Comparison of ENCODE assay signal across 23 mouse cellular contexts in the genomic region with DNA sequence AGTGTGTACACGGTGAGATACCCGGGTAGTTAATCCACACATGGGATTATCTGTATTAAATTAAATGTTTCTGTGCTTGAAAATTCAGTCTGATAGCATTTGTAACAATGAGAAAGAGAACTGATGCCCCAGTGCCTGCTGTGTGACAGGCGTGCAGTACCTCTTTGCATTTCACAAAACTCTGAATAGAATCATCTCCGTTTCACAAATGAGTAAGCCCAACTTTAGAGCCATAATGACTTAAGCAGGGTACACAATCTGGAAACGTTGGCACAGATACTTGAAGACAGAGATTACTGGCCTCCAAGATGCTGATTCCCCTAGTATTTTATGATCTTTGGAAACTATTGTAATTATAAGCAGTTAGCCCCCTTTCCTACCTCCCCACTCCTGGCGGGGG. TPM values are rescaled to one million over a fixed set of nuclear protein-coding genes. Genes with fewer than 3 reads are reported as not detected.
DNase-seq lines count a peak whose midpoint lies in the region; ATAC-seq and TF ChIP-seq lines count a peak whose summit lies in the region.
"Had no signal": no experiment of that assay in that cellular context is flagged by ENCODE, and none has a peak within 500 bp of the region (broad histone marks: within the 10 kb centered on the region; RNA-seq: fewer than 3 reads in every experiment).

No protein-coding gene starts in this region.

- no peak overlapping the region for H3K9ac ChIP-seq in forebrain, embryonic 14.5 days (ENCODE audit: low read length)
- H3K9ac ChIP-seq in forebrain, embryonic 13.5 days, result no peak overlapping the region
- H3K9ac ChIP-seq in liver, adult 2 months (ENCODE audit: low read depth, low read length), result no peak overlapping the region
- H3K9ac ChIP-seq in liver, embryonic 12.5 days, result no peak overlapping the region
- H3K9ac ChIP-seq: embryonic facial prominence, embryonic 12.5 days; hindbrain, embryonic 13.5 days had no signal

- H3K4me2 ChIP-seq in forebrain, embryonic 14.5 days (ENCODE audit: low read length), result no peak overlapping the region
- no peak overlapping the region for H3K4me2 ChIP-seq in forebrain, embryonic 13.5 days
- H3K4me2 ChIP-seq in liver, embryonic 12.5 days, result no peak overlapping the region
- H3K4me2 ChIP-seq: embryonic facial prominence, embryonic 12.5 days; hindbrain, embryonic 13.5 days had no signal

- no peak for TF ChIP-seq POLR2A in liver, adult 2 months (IDR thresholded peaks at IDR 0.05; ENCODE audit: extremely low read depth, insufficient read depth, low read length)

- 73% methylated on average over 6 of the region's 6 CpGs for WGBS in forebrain, embryonic 14.5 days
- WGBS in forebrain, embryonic 13.5 days, result 68% methylated on average over 6 of the region's 6 CpGs
- 51% methylated on average over 6 of the region's 6 CpGs for WGBS in liver, adult 2 months
- WGBS in liver, embryonic 12.5 days (ENCODE audit: insufficient replicate concordance), result 76% methylated on average over 6 of the region's 6 CpGs

- no peaks in the 10 kb centered on the region for H3K9me3 ChIP-seq in forebrain, embryonic 14.5 days (replicated peaks; ENCODE audit: control insufficient read depth, low read length)
- H3K9me3 ChIP-seq in forebrain, embryonic 13.5 days (replicated peaks), result no peaks in the 10 kb centered on the region
- no peaks in the 10 kb centered on the region for H3K9me3 ChIP-seq in liver, embryonic 12.5 days (replicated peaks)
- H3K9me3 ChIP-seq: embryonic facial prominence, embryonic 12.5 days; G1E; hindbrain, embryonic 13.5 days had no signal

- H3K4me1 ChIP-seq in forebrain, embryonic 14.5 days (ENCODE audit: control insufficient read depth, insufficient read depth, low read length), result peaks cover 4% of the 10 kb centered on the region; the same call in 1 of the 2 replicates
- H3K4me1 ChIP-seq in forebrain, embryonic 13.5 days, result peaks cover 9% of the 10 kb centered on the region; the same call in 1 of the 2 replicates
- H3K4me1 ChIP-seq in liver, adult 2 months (ENCODE audit: control insufficient read depth, insufficient read depth, low read length), result peaks cover 18% of the 10 kb centered on the region
- H3K4me1 ChIP-seq in liver, embryonic 12.5 days, result peaks cover 8% of the 10 kb centered on the region

- no peak for DNase-seq in forebrain, embryonic 14.5 days (ENCODE audit: low spot score)
- no peak for DNase-seq in frontal cortex, adult 2 months (ENCODE audit: extremely low spot score in 1 of 2, low spot score in 1 of 2)
- DNase-seq in layer of hippocampus, adult 18-20 months (ENCODE audit: low spot score in 2 of 2), result peak; percentile 23 to 57
- no peak for DNase-seq in layer of hippocampus, postnatal 10 days (ENCODE audit: low spot score in 2 of 2)
- DNase-seq in liver, adult 2 months (ENCODE audit: extremely low read depth, low read depth, low spot score), result no peak
- DNase-seq: adrenal gland, postnatal 10 days; B cell, adult 2 months; cerebellum, adult 11-12 months; cerebellum, adult 9-10 months; cerebellum, postnatal 25 days; gastrocnemius, postnatal 14 days; heart, postnatal 10 days had no signal

- no peak overlapping the region for H3K4me3 ChIP-seq in forebrain, embryonic 14.5 days (ENCODE audit: low read depth, low read length)
- H3K4me3 ChIP-seq in forebrain, embryonic 13.5 days, result no peak overlapping the region
- H3K4me3 ChIP-seq in liver, adult 2 months (ENCODE audit: insufficient read depth, low read depth, low read length), result no peak overlapping the region
- H3K4me3 ChIP-seq in liver, embryonic 12.5 days, result no peak overlapping the region
- H3K4me3 ChIP-seq: embryonic facial prominence, embryonic 12.5 days; hindbrain, embryonic 13.5 days had no signal

- no peak for TF ChIP-seq CTCF in liver, adult 2 months (IDR thresholded peaks at IDR 0.05; ENCODE audit: low read depth, low read length)

- H3K27me3 ChIP-seq in forebrain, embryonic 14.5 days (replicated peaks; ENCODE audit: control insufficient read depth, insufficient read depth, low read length), result no peaks in the 10 kb centered on the region
- H3K27me3 ChIP-seq in forebrain, embryonic 13.5 days, result no peaks in the 10 kb centered on the region
- H3K27me3 ChIP-seq in liver, adult 2 months (ENCODE audit: control insufficient read depth, insufficient read depth, low read length), result no peaks in the 10 kb centered on the region
- H3K27me3 ChIP-seq in liver, embryonic 12.5 days (replicated peaks), result no peaks in the 10 kb centered on the region
- H3K27me3 ChIP-seq: embryonic facial prominence, embryonic 12.5 days; hindbrain, embryonic 13.5 days had no signal

- 0 out of 2 replicates have a peak, but pooled peaks have one; percentile 12 for ATAC-seq in forebrain, embryonic 14.5 days
- ATAC-seq in forebrain, embryonic 13.5 days, result no peak; the same call in 1 of the 2 replicates
- peak; percentile 60 for ATAC-seq in frontal cortex, adult (ENCODE audit: low TSS enrichment)
- no peak for ATAC-seq in liver, embryonic 12.5 days
- ATAC-seq: CD4-positive, CD25-positive, alpha-beta regulatory T cell, adult 4 months; hindbrain, postnatal 0 days had no signal

- no peaks in the 10 kb centered on the region for H3K36me3 ChIP-seq in forebrain, embryonic 14.5 days (ENCODE audit: control insufficient read depth, insufficient read depth, low read length)
- H3K36me3 ChIP-seq in forebrain, embryonic 13.5 days (ENCODE audit: poor library complexity, severe bottlenecking), result peaks cover 6% of the 10 kb centered on the region; the same call in 1 of the 2 replicates
- peaks cover 7% of the 10 kb centered on the region; the same call in 1 of the 2 replicates for H3K36me3 ChIP-seq in liver, adult 2 months (ENCODE audit: control insufficient read depth, insufficient read depth, low read length)
- H3K36me3 ChIP-seq in liver, embryonic 12.5 days, result peaks cover 30% of the 10 kb centered on the region
- H3K36me3 ChIP-seq: hindbrain, embryonic 13.5 days had no signal

- no peak overlapping the region for H3K27ac ChIP-seq in forebrain, embryonic 14.5 days (ENCODE audit: low read depth, low read length)
- no peak overlapping the region for H3K27ac ChIP-seq in forebrain, embryonic 13.5 days
- peak overlapping the region; percentile 82 for H3K27ac ChIP-seq in liver, adult 2 months (replicated peaks; ENCODE audit: insufficient read depth, low read depth, low read length)
- H3K27ac ChIP-seq in liver, embryonic 12.5 days, result no peak overlapping the region
- H3K27ac ChIP-seq: embryonic facial prominence, embryonic 12.5 days; hindbrain, embryonic 13.5 days; hindbrain, postnatal 0 days had no signal

- no peaks in the 10 kb centered on the region for H3K79me2 ChIP-seq in liver, adult 2 months (ENCODE audit: control insufficient read depth, insufficient read depth, low read length)

RNA-seq across cellular contexts. Expression of a gene that starts 13.8 kb away (rescaled TPM):
- polyA plus RNA-seq in forebrain, embryonic 14.5 days (2014; fragmentation: Nextera tagmentation; extraction: Ambion mirVana), result not detected in 2 replicates
- 0.27 and 0.38 TPM in 2 replicates for polyA plus RNA-seq in forebrain, embryonic 13.5 days (2015; fragmentation: Nextera tagmentation; extraction: Ambion mirVana)
- 0.12 TPM in 1 of 2 replicates, not detected in the other for polyA plus RNA-seq in frontal cortex, adult 2 months (2012; rRNA removed)
- total RNA-seq in layer of hippocampus, adult 18-20 months (2021), result not detected
- total RNA-seq in layer of hippocampus, postnatal 10 days (2021), result under 1 TPM in 1 of 2 experiments, not detected in 1; 0.31 TPM
- total RNA-seq in liver, adult 2 months (2014; rRNA removed), result 871 and 874 TPM in 2 replicates
- polyA plus RNA-seq in liver, adult 2 months (2012; rRNA removed), result 457 and 554 TPM in 2 replicates
- 17.8 and 19.5 TPM in 2 replicates for polyA plus RNA-seq in liver, embryonic 12.5 days (2016; fragmentation: Nextera tagmentation; extraction: Ambion mirVana)
- total RNA-seq: G1E; gastrocnemius, postnatal 14 days; heart, adult 8-10 months; hematopoietic stem cell, adult 5-6 weeks; hindbrain, postnatal 0 days had no signal
- polyA plus RNA-seq: cortical plate, adult 2 months; G1E had no signal

RNA-seq across cellular contexts. Expression of a gene that starts 26.4 kb away (rescaled TPM):
- 22.6 and 22.8 TPM in 2 replicates for polyA plus RNA-seq in forebrain, embryonic 14.5 days (2014; fragmentation: Nextera tagmentation; extraction: Ambion mirVana)
- 25.9 and 28.1 TPM in 2 replicates for polyA plus RNA-seq in forebrain, embryonic 13.5 days (2015; fragmentation: Nextera tagmentation; extraction: Ambion mirVana)
- 8.4 TPM in 2 replicates for polyA plus RNA-seq in frontal cortex, adult 2 months (2012; rRNA removed)
- 1 to 10 TPM; 8.1 to 8.6 TPM for total RNA-seq in layer of hippocampus, adult 18-20 months (2021)
- total RNA-seq in layer of hippocampus, postnatal 10 days (2021), result 1 to 10 TPM; 8.2 to 9.1 TPM
- total RNA-seq in liver, adult 2 months (2014; rRNA removed), result 10.4 and 10.7 TPM in 2 replicates
- 2.8 and 3.5 TPM in 2 replicates for polyA plus RNA-seq in liver, adult 2 months (2012; rRNA removed)
- polyA plus RNA-seq in liver, embryonic 12.5 days (2016; fragmentation: Nextera tagmentation; extraction: Ambion mirVana), result 19.8 and 20.8 TPM in 2 replicates

RNA-seq across cellular contexts. Expression of a gene that starts 26.5 kb away (rescaled TPM):
- 42.3 and 43.9 TPM in 2 replicates for polyA plus RNA-seq in forebrain, embryonic 14.5 days (2014; fragmentation: Nextera tagmentation; extraction: Ambion mirVana)
- polyA plus RNA-seq in forebrain, embryonic 13.5 days (2015; fragmentation: Nextera tagmentation; extraction: Ambion mirVana), result 41.9 and 43.0 TPM in 2 replicates
- 14.0 and 15.5 TPM in 2 replicates for polyA plus RNA-seq in frontal cortex, adult 2 months (2012; rRNA removed)
- 10 to 100 TPM; 16.5 to 17.5 TPM for total RNA-seq in layer of hippocampus, adult 18-20 months (2021)
- total RNA-seq in layer of hippocampus, postnatal 10 days (2021), result 10 to 100 TPM; 21.5 to 22.3 TPM
- total RNA-seq in liver, adult 2 months (2014; rRNA removed), result 7.2 and 8.3 TPM in 2 replicates
- polyA plus RNA-seq in liver, adult 2 months (2012; rRNA removed), result 5.0 and 5.5 TPM in 2 replicates
- 18.1 and 18.3 TPM in 2 replicates for polyA plus RNA-seq in liver, embryonic 12.5 days (2016; fragmentation: Nextera tagmentation; extraction: Ambion mirVana)

Comparison
In these comparisons a context has a peak if more than half of its experiments do, and no peak if none do; other contexts are left out.
1. ATAC-seq: peak in forebrain, embryonic 14.5 days (single experiment) and frontal cortex, adult (single experiment); none in forebrain, embryonic 13.5 days (single experiment) and liver, embryonic 12.5 days (single experiment).
2. DNase-seq: peak in layer of hippocampus, adult 18-20 months (2 of 2); none in forebrain, embryonic 14.5 days (single experiment), frontal cortex, adult 2 months (0 of 2), layer of hippocampus, postnatal 10 days (0 of 2) and liver, adult 2 months (single experiment).
3. RNA of a gene that starts 13.8 kb away (polyA plus RNA-seq): 457 to 554 TPM in liver, adult 2 months; 17.8 to 19.5 TPM in liver, embryonic 12.5 days, 0.27 to 0.38 TPM in forebrain, embryonic 13.5 days, 0.12 TPM in frontal cortex, adult 2 months and not detected in forebrain, embryonic 14.5 days; every median in the first group is over 10 times any median in the second.